Mouse (Mus musculus): ENCODE data around the gene Arg1. TPM values are rescaled to one million over a fixed set of nuclear protein-coding genes. Genes with fewer than 3 reads are reported as not detected.
A peak's percentile ranks its signal among the peaks of the same experiment; 100 is the strongest.

The Arg1 gene
- not detected in 2 replicates for total RNA-seq (2015)
- total RNA-seq (2017): not detected in 2 replicates

DNA sequence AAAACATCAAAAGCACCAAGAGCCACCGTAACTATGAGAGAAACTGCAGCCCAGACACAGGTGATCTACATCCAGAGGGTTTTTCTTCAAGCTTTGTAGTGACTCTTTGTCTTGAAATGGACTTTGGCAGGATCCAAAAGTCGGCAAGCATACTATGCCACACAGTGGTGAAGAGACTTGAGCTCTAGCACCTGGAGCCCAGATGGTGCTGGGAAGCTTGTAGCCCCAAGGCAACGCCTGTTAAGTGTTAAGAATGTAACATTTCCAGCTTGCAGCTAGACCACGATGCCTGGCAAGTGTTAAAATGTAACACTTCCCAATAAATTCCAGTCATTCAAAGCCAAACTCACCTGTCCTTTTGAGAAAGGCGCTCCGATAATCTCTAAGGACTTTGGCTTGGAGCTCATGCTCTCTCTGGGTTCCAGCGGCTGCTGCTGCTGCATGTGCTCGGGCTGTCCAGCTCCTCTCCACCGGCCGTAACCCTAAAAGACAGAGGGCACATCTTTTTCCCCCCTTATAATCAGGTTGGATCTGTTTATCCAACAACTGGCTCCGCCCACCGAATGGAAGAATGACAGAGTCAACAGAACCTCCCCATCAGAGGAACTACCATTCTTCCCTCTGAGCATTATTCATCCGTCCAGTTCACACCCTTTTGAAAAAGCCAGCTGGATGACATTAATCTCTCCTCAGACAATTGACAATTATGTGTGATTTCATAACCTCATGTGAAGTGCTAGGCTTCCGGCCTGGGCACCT lies at the start of gene Arg1:
Arg1 (minus strand) TSS at position 523 of the 759 bp plus-strand sequence.
- ATAC-seq (replicated peaks; ENCODE audit: poor library complexity): no peak

- no peak; the same call in 1 of the 2 replicates for ATAC-seq (replicated peaks; ENCODE audit: poor library complexity)
These were observed 46.7 kb upstream of the Arg1 start for GRCm38 (mm10) chr10:24973845-24974514.

GRCm38 (mm10) chr10:24973385-24973784 lies 46.1 kb upstream of the Arg1 start:
- no peak for ATAC-seq (replicated peaks; ENCODE audit: poor library complexity)

GRCm38 (mm10) chr10:24972923-24973322 lies 45.6 kb upstream of the Arg1 start:
- 0 out of 2 replicates have a peak, but pooled peaks have one; percentile 23 for ATAC-seq (replicated peaks; ENCODE audit: poor library complexity)

DNA sequence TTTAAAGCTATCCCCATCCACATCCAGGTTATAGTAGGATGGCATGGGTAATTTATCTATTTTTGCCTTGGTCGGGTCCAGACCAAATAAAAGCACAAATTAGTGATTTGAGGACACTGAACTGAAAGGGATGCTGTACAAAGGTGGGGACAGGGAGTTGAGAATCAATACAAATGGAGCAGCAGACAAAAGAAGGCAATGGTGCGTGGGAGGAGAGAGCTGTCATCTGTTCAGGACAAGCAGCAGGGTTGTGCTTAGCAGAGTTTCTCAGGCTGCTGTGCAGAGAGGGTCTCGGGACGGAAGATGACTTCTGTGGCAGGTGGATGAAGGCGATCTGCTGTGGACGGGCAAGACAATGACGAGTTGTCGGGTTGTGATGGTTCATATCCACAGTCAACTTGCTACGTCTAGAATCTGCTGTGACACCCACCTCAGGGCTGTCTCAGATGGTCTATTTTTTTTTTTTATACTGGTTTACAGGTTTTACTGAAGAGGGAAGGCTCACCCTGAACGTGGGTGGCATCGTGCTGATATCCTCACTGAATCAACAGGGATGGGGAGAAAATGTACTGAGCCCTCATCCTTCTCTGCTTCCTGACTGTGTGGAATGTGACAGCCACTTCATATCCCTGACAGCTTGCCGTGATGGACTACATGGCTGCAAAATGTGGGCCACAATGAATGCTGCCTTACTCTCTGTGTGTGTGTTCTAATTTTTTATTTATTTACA lies 38.7 kb upstream of the Arg1 start:
- ATAC-seq (replicated peaks; ENCODE audit: poor library complexity): no peak

DNA sequence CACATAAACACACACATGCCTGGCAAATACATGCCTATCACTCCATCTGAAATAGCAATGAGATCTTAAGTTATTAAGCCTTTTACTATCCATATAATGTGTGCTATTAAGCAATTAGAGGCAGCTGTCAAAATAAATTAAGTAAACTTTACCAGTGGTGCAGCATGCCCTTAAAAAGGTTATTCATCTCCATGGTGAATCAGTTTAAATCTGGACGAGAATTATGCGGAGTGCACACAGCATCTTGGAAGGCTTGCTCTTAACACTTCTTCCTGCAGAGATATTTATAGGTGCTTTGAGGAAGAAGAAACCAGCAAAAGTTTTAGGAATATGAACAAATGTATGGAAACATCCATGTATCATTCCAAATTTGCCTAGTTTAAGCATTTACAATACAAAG lies 34.6 kb upstream of the Arg1 start:
- no peak for ATAC-seq (replicated peaks; ENCODE audit: poor library complexity)

GRCm38 (mm10) chr10:24961112-24961511 lies 33.8 kb upstream of the Arg1 start:
- ATAC-seq (replicated peaks; ENCODE audit: poor library complexity): peak; percentile 61

- ATAC-seq (replicated peaks; ENCODE audit: poor library complexity): no peak
These were observed 32.0 kb upstream of the Arg1 start for GRCm38 (mm10) chr10:24959043-24959916.

DNA sequence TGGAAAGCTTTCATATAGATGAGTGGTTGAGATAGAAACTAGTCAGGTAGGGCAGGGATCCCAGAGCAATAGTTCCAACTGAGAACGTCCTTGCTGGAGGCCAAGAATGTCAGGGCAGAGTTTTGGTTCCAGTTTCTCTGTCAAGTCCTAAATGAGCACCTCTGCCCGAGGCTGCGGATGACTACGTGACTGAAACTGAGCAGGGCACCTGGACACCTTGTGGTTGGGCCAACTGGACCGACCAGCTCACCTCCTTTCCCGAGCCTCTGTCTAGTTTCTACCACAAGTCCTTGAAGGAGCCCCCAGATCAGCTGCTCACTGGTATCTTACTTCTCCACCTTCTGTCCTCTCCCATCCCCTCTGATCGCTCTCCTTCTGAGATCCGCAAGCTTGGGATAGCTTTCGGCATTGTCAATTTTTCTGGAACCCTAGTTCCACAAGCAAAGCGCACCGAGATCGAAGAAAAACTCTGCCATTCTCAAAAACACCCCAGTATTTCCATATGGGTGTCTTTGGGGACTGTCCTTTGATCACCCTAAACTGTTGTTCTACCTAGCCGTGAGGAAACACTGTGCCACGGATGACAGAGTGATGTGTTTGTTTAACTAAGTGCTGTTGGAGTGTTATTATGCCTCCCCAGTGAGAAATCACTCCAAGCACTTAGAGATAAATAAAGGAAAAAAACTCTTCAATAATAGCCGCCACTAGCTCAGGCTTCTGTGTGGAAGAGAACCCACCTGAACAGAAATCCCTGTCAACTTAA lies 31.2 kb upstream of the Arg1 start:
- no peak for ATAC-seq (replicated peaks; ENCODE audit: poor library complexity)

DNA sequence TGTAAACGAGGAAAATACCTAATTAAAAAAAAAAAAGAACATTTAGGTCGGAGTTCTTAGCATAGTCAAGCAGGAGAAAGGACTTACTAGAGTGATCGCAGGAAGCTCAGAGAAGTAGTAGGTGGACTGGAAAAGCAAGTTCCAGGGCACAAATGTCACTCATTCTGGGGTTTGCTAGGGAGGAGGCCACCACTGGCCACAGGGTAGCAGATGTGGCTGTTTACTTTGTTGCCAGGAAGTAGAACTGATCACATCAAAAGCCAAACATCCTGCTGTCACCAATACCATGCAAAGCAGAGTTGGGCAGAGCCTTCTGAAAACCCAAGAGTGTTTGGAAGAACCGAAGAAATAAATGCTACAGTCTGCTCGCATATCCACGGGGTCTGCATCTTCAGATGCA lies 26.6 kb upstream of the Arg1 start:
- no peak for ATAC-seq (replicated peaks; ENCODE audit: poor library complexity)

GRCm38 (mm10) chr10:24952549-24952948 lies 25.3 kb upstream of the Arg1 start:
- ATAC-seq (replicated peaks; ENCODE audit: poor library complexity): no peak

GRCm38 (mm10) chr10:24951575-24951974 lies 24.3 kb upstream of the Arg1 start:
- ATAC-seq (replicated peaks; ENCODE audit: poor library complexity): no peak

DNA sequence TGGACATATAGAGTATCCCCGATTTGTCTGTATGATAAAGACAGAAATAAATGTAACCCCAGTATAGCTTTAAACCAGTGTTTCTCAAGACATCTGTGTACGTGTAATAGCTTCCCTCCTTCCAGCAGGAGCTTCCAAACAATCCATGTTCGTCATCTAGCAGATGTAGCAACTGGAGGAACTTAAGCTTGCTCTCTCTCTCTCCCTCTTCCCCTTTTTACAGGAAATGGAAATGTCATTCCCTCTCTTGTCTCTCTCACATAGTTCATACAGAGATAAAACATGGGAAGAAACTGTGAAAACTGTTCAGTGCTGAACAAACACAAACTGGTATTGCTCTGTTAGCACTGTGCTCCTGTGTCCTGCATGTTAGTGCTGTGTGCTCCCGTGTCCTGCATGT lies 22.9 kb upstream of the Arg1 start:
- peak; percentile 60 for ATAC-seq (replicated peaks; ENCODE audit: poor library complexity)

- ATAC-seq (replicated peaks; ENCODE audit: poor library complexity): no peak
These were observed 21.0 kb upstream of the Arg1 start for GRCm38 (mm10) chr10:24948278-24948677.

DNA sequence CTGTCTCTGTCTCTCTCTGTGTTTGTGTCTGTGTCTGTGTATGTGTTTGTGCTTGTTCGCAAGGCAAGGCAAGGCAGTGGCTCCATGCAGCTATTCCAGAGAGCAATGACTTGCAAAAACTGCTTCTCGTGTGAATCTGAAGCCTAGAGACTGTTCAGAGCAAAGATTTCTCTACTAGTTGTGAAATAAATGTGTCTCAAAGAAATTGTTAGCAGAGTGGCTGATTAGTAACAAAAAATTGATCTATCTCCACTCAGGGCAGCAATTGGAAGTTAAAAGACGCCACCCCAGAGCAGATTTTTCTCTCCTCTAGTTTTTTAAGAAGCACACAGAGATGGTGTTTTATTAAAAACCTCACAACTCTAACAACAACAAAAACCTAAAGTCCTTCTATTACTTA lies 20.6 kb upstream of the Arg1 start:
- ATAC-seq (replicated peaks; ENCODE audit: poor library complexity): no peak

GRCm38 (mm10) chr10:24930143-24930542 lies 2.9 kb upstream of the Arg1 start:
- peak; percentile 71 for ATAC-seq (replicated peaks; ENCODE audit: poor library complexity)

DNA sequence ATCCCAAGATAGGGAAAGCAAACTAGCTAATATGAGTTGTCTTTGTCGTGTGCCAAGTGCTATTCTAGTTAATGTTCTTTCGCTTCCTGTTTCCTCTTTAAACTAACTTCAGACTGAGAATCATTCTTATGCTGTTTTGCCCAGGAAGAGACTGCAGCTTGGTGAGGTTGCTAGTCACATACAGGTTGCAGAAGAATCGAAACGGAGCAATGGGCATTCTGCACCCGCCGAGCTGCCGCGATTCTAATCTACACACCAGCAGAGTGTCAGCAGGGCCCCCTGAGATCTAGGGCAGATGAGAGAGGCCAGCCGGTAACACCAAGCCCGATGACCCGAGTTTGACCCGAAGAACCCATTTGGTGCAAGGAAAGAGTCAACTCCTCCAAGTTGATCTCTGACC lies 788 bp upstream of the Arg1 start:
- ATAC-seq (replicated peaks; ENCODE audit: poor library complexity): peak; percentile 36

DNA sequence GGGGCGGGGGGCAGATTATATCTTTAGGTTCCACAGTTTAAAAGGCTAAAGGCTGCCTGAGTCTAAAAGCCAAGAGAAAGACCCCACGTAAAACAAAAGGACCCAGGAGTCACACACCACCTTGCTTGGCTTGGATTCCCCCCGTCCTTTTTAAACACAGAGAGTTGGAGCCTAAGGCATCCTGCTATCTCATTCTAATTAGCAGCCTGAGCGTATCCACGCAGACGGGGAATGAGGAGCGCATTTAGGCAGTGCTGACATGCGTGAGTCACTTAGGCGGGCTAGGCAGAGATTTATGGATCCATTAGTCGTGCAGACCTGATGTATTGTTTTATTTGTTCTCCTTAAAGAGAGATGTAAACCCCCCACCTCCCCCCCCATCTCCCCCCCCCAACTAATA lies 904 bp downstream of the Arg1 start:
- ATAC-seq (replicated peaks; ENCODE audit: poor library complexity): no peak

DNA sequence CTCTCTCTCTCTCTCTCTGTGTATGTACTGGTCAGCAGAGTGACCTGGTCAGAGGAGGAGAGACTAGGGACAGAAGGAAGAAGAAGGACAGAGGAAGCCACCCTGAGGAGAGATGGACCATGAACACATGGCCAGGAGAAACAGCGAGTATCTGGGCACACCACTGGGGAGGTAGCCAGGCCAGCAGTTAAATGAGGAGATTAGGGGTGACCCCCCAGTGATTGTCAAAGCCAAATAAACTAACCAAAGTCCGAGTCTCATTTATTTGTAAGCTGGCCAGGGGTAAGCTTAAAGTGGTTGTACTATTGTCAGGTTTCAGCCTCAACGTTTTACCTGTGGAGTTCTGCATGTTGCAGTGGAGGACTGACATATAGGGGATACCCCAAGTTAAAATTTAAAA lies 3.0 kb downstream of the Arg1 start:
- no peak for ATAC-seq (replicated peaks; ENCODE audit: poor library complexity)

DNA sequence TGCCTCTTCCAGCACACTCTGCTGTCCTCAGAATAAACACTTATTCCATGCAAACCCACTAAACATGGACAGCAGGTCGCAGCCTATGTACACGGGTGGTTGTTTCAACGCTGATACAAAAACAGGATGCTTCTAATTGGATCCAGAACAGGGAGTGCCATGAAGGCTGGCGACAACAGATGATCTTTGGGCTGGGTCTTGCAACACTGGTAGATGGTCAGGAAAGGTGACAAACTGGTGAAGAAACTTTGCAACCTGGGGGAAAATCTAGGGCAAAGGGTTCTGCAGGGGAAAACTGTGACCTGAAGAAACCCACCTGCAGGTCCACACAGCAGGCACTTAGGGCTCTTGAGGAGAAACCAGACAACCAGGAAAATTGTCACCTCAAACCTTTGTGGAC lies 4.3 kb downstream of the Arg1 start:
- no peak for ATAC-seq (replicated peaks; ENCODE audit: poor library complexity)
